ENCODE assay signal across 32 mouse cellular contexts in genomic region chr1:185460096-185460495, GRCm38 (mm10). TPM values are rescaled to one million over a fixed set of nuclear protein-coding genes. Genes with fewer than 3 reads are reported as not detected.
DNase-seq lines count a peak whose midpoint lies in the region; ATAC-seq and TF ChIP-seq lines count a peak whose summit lies in the region.
"Had no signal": no experiment of that assay in that cellular context is flagged by ENCODE, and none has a peak within 500 bp of the region (broad histone marks: within the 10 kb centered on the region; RNA-seq: fewer than 3 reads in every experiment).

No protein-coding gene starts in this region.

- WGBS in heart, embryonic 12.5 days = 83% methylated on average over 5 of the region's 5 CpGs
- 83% methylated on average over 5 of the region's 5 CpGs for WGBS in liver, embryonic 12.5 days (ENCODE audit: insufficient replicate concordance)
- 83% methylated on average over 5 of the region's 5 CpGs for WGBS in liver, postnatal 0 days (ENCODE audit: insufficient replicate concordance)

- TF ChIP-seq CTCF in G1E (IDR thresholded peaks at IDR 0.05; ENCODE audit: low read depth, low read length) = no peak
- no peak for TF ChIP-seq CTCF in liver, postnatal 0 days (IDR thresholded peaks at IDR 0.05; ENCODE audit: low read depth)

- peaks cover 7% of the 10 kb centered on the region for H3K4me1 ChIP-seq in heart, embryonic 12.5 days (replicated peaks)
- peaks cover 78% of the 10 kb centered on the region for H3K4me1 ChIP-seq in G1E (ENCODE audit: insufficient read depth, low read depth, low read length)
- H3K4me1 ChIP-seq in liver, embryonic 12.5 days = peaks cover 93% of the 10 kb centered on the region
- H3K4me1 ChIP-seq in liver, postnatal 0 days (ENCODE audit: insufficient read depth) = peaks cover 39% of the 10 kb centered on the region

- no peak for ATAC-seq in heart, embryonic 12.5 days (ENCODE audit: insufficient number of reproducible peaks, low FRiP score)
- no peak for ATAC-seq in G1E (ENCODE audit: extremely low read depth, insufficient number of reproducible peaks, low FRiP score, poor library complexity, severe bottlenecking)
- ATAC-seq in liver, embryonic 12.5 days = no peak
- ATAC-seq in liver, postnatal 0 days = no peak
- ATAC-seq in frontal cortex, adult (ENCODE audit: low TSS enrichment) = no peak
- ATAC-seq: CD4-positive, CD25-positive, alpha-beta regulatory T cell, adult 4 months; lung, postnatal 0 days had no signal

- H3K4me3 ChIP-seq in heart, embryonic 12.5 days = no peak overlapping the region
- peak overlapping the region; percentile 59; the same call in 1 of the 2 replicates for H3K4me3 ChIP-seq in G1E (ENCODE audit: low read depth, low read length)
- peak overlapping the region; percentile 88 for H3K4me3 ChIP-seq in liver, embryonic 12.5 days
- H3K4me3 ChIP-seq in liver, postnatal 0 days (ENCODE audit: low read depth, low read length) = 0 out of 2 replicates have a peak overlapping the region, but pooled peaks have one; percentile 15
- H3K4me3 ChIP-seq: embryonic facial prominence, embryonic 13.5 days; forebrain, embryonic 12.5 days; hindbrain, embryonic 12.5 days; left cerebral cortex, adult 2 months; limb, embryonic 12.5 days; megakaryocyte, embryonic 14.5 days; midbrain, embryonic 12.5 days; myocyte; neural tube, embryonic 12.5 days had no signal

- no peak for DNase-seq in heart, postnatal 14 days
- no peak for DNase-seq in G1E (ENCODE audit: low spot score)
- DNase-seq in liver, postnatal 0 days = no peak
- DNase-seq in urinary bladder, adult 2 months (ENCODE audit: low spot score) = no peak
- DNase-seq: adrenal gland, postnatal 25 days; cerebellum, adult 11-12 months; cerebellum, adult 9-11 months; gastrocnemius, postnatal 25 days; heart, adult 11 months; kidney, adult 11 months; kidney, postnatal 14 days; lung, adult 18-20 months; lung, postnatal 4 days; right cerebral cortex, adult 18-20 months; spleen, adult 18-20 months; thymus, adult 18-20 months; thymus, postnatal 25 days had no signal

- 0 out of 2 replicates have a peak, but pooled peaks cover 5% of the 10 kb centered on the region for H3K9me3 ChIP-seq in heart, embryonic 12.5 days (replicated peaks)
- H3K9me3 ChIP-seq in G1E (replicated peaks) = no peaks in the 10 kb centered on the region
- H3K9me3 ChIP-seq in liver, embryonic 12.5 days (replicated peaks) = no peaks in the 10 kb centered on the region; the same call in 1 of the 2 replicates
- H3K9me3 ChIP-seq in liver, postnatal 0 days (ENCODE audit: low read length) = no peaks in the 10 kb centered on the region
- H3K9me3 ChIP-seq: embryonic facial prominence, embryonic 13.5 days; hindbrain, embryonic 12.5 days; limb, embryonic 12.5 days; midbrain, embryonic 12.5 days; neural tube, embryonic 12.5 days had no signal

- no peak overlapping the region for H3K9ac ChIP-seq in heart, embryonic 12.5 days
- H3K9ac ChIP-seq in liver, embryonic 12.5 days = peak overlapping the region; percentile 57
- H3K9ac ChIP-seq in liver, postnatal 0 days (replicated peaks) = no peak overlapping the region; the same call in 1 of the 2 replicates
- H3K9ac ChIP-seq: embryonic facial prominence, embryonic 13.5 days; forebrain, embryonic 12.5 days; hindbrain, embryonic 12.5 days; limb, embryonic 12.5 days; midbrain, embryonic 12.5 days; neural tube, embryonic 12.5 days had no signal

- peaks cover 32% of the 10 kb centered on the region for H3K27me3 ChIP-seq in heart, embryonic 12.5 days (replicated peaks)
- H3K27me3 ChIP-seq in G1E (ENCODE audit: insufficient read depth, low read length) = no peaks in the 10 kb centered on the region
- H3K27me3 ChIP-seq in liver, embryonic 12.5 days (replicated peaks) = peaks cover 16% of the 10 kb centered on the region
- H3K27me3 ChIP-seq in liver, postnatal 0 days (ENCODE audit: insufficient read depth, low read length) = no peaks in the 10 kb centered on the region; the same call in 1 of the 2 replicates

- peak overlapping the region; percentile 33; the same call in 1 of the 2 replicates for H3K4me2 ChIP-seq in heart, embryonic 12.5 days
- H3K4me2 ChIP-seq in liver, embryonic 12.5 days = peak overlapping the region; percentile 72
- peak overlapping the region; percentile 72 for H3K4me2 ChIP-seq in liver, postnatal 0 days (ENCODE audit: low read depth, low read length)
- H3K4me2 ChIP-seq: embryonic facial prominence, embryonic 13.5 days; forebrain, embryonic 12.5 days; hindbrain, embryonic 12.5 days; limb, embryonic 12.5 days; midbrain, embryonic 12.5 days; neural tube, embryonic 12.5 days had no signal

- no peaks in the 10 kb centered on the region for H3K36me3 ChIP-seq in heart, embryonic 12.5 days
- peaks cover 85% of the 10 kb centered on the region for H3K36me3 ChIP-seq in G1E (replicated peaks)
- peaks cover 89% of the 10 kb centered on the region for H3K36me3 ChIP-seq in liver, embryonic 12.5 days
- H3K36me3 ChIP-seq in liver, postnatal 0 days (replicated peaks; ENCODE audit: insufficient read depth, low read length) = peaks cover 52% of the 10 kb centered on the region
- H3K36me3 ChIP-seq: embryonic facial prominence, embryonic 13.5 days; forebrain, embryonic 12.5 days; hindbrain, embryonic 12.5 days; limb, embryonic 12.5 days; midbrain, embryonic 12.5 days; neural tube, embryonic 12.5 days had no signal

- intact Hi-C loops in heart, postnatal 14 days (cut with DNase I) = no loop called here

- no peak overlapping the region for H3K27ac ChIP-seq in heart, embryonic 12.5 days (ENCODE audit: poor library complexity, severe bottlenecking)
- H3K27ac ChIP-seq in liver, embryonic 12.5 days = peak overlapping the region; percentile 98
- no peak overlapping the region for H3K27ac ChIP-seq in liver, postnatal 0 days (ENCODE audit: low read depth)
- H3K27ac ChIP-seq: embryonic facial prominence, embryonic 13.5 days; forebrain, embryonic 12.5 days; hindbrain, embryonic 12.5 days; left cerebral cortex, adult 2 months; limb, embryonic 12.5 days; midbrain, embryonic 12.5 days; neural tube, embryonic 12.5 days had no signal

- no peak for TF ChIP-seq EP300 in liver, postnatal 0 days (IDR thresholded peaks at IDR 0.05; ENCODE audit: low read depth)

RNA-seq across cellular contexts. Expression of gene Slc30a10, which starts 5.4 kb away (rescaled TPM):
- polyA plus RNA-seq in heart, embryonic 12.5 days (2016; fragmentation: Nextera tagmentation; extraction: Ambion mirVana) = 1.5 and 1.8 TPM in 2 replicates
- not detected for total RNA-seq in heart, postnatal 14 days (2021)
- total RNA-seq in G1E (2014; fragmentation: Nextera tagmentation) (25.7 and 27.8 TPM in 2 replicates), G1E (2017) (40.0 and 40.9 TPM in 2 replicates)
- polyA plus RNA-seq in G1E (2012) = 7.2 and 8.5 TPM in 2 replicates
- polyA plus RNA-seq in liver, embryonic 12.5 days (2016; fragmentation: Nextera tagmentation; extraction: Ambion mirVana) = 17.6 and 18.5 TPM in 2 replicates
- polyA plus RNA-seq in liver, postnatal 0 days (2015; fragmentation: Nextera tagmentation; extraction: Ambion mirVana) = 8.0 and 9.1 TPM in 2 replicates
- 0.01 TPM in 1 of 2 replicates, not detected in the other for polyA plus RNA-seq in urinary bladder, adult 2 months (2012; rRNA removed)
- total RNA-seq: adrenal gland, postnatal 25 days; gastrocnemius, postnatal 25 days; heart, postnatal 25 days had no signal
- polyA plus RNA-seq: CD4-positive, CD25-positive, alpha-beta regulatory T cell, adult 4 months; lung, postnatal 0 days; myocyte had no signal
